Mouse (Mus musculus): ENCODE results near the gene Btbd9. TPM values are rescaled to one million over a fixed set of nuclear protein-coding genes. Genes with fewer than 3 reads are reported as not detected.
A peak's percentile ranks its signal among the peaks of the same experiment; 100 is the strongest.

Gene Btbd9
- polyA plus RNA-seq, 1 experiment: 25.6 TPM

DNA sequence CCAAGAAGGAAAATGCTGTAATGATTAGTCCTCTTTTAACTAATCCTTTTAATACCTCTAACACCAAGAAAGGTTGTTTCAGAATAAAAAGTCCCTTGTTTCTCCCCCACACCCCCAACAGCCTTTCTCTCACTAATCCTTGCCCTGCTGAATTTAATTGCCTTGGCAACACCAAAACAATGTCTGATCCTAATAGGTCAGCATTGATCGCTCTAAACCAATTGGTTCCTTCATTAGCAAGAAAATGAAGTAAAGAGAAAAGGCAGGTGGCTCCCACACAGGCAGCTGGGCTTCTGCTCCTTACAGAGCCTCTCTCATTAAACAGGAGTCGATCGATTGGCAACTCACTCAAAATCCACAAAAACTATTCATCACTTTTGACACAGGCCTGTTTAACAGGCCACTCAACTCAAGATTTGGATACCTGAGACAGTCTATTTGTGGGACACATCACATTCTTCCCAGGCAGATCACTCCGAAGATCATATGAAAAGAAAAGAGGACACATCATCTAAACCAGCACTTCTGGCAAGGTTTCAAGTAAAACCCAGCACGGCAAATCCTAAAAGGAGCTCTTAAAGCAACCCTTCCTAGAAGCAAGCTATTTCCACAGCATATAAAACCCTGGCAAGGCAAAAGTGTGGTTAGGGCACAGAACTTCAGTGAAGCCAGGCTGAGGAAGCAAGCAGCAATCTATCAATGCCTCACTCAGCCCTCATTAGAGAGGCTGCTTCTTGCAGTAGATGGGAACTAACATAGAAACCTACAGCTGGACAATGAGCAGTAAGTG, 197.9 kb downstream of the Btbd9 start:
- no peaks in the 10 kb centered on the region for H3K27me3 ChIP-seq (replicated peaks; ENCODE audit: control insufficient read depth, insufficient read depth, low read length)
- 81% methylated on average over 5 of the region's 5 CpGs for WGBS
- no peak for DNase-seq
- no peak overlapping the region for H3K27ac ChIP-seq (ENCODE audit: insufficient read depth, low read depth, low read length)
- no peak for TF ChIP-seq CTCF (conservative IDR thresholded peaks at IDR 0.05; ENCODE audit: insufficient read depth, insufficient read length, low read depth, low read length)
- TF ChIP-seq POLR2A (IDR thresholded peaks at IDR 0.05; ENCODE audit: low read depth, low read length): no peak
- H3K4me1 ChIP-seq (ENCODE audit: control insufficient read depth, insufficient read depth, low read length): no peaks in the 10 kb centered on the region
- H3K4me3 ChIP-seq (ENCODE audit: insufficient read depth, low read depth, low read length): no peak overlapping the region
- H3K36me3 ChIP-seq (ENCODE audit: control insufficient read depth, insufficient read depth, low read length): no peaks in the 10 kb centered on the region

DNA sequence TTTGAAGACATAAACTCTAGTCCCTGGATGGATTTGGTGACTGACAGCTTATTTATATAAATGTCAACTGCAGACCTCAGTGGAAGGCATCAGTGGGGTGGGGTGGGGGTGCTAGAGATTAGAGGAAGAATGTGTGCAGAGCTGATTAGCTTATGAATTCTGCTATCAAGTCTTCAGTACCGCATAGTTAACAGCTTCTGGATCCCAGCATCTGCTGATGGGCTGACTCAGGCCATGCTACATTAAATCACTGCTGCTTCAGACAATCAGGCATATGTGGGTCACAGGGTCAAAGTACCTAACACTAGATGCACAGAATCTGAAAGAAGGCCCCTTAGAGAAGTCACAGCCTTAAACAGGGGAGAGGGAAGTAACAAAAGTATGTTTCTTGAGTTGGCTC, 198.5 kb downstream of the Btbd9 start:
- no peak for DNase-seq
- TF ChIP-seq POLR2A (IDR thresholded peaks at IDR 0.05; ENCODE audit: low read depth, low read length): no peak
- Histone ChIP-seq H3K36me3 (ENCODE audit: control insufficient read depth, insufficient read depth, low read length) (no peaks in the 10 kb centered on the region), H3K4me3 (ENCODE audit: insufficient read depth, low read depth, low read length) (no peak overlapping the region), H3K27ac (ENCODE audit: insufficient read depth, low read depth, low read length) (no peak overlapping the region), H3K27me3 (replicated peaks; ENCODE audit: control insufficient read depth, insufficient read depth, low read length) (no peaks in the 10 kb centered on the region), H3K4me1 (ENCODE audit: control insufficient read depth, insufficient read depth, low read length) (no peaks in the 10 kb centered on the region)
- 70% methylated on average over 1 of the region's 1 CpGs for WGBS

DNA sequence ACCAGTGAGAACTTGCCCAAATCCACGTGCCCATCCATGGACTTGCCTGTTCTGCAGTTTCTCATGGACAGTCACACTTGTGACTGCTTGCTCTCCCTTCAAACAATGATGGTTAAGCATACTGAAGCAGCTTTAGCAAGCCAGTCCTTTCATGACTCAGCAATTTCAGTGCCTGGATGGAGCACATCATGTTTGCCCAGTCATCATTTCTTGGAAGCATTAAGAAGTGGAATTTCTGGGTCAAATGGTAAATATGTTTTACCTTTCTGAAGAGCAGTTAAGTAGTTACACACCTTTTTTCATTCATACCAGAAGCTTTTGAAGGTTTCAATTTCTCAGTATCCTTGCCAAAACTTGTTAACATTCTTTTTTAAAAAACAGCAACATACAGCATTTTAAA, 201.2 kb downstream of the Btbd9 start:
- DNase-seq: no peak
- H3K4me1 ChIP-seq (ENCODE audit: control insufficient read depth, insufficient read depth, low read length): no peaks in the 10 kb centered on the region
- TF ChIP-seq CTCF (conservative IDR thresholded peaks at IDR 0.05; ENCODE audit: insufficient read depth, insufficient read length, low read depth, low read length) (no peak), POLR2A (IDR thresholded peaks at IDR 0.05; ENCODE audit: low read depth, low read length) (no peak)
- 93% methylated on average over 1 of the region's 1 CpGs for WGBS
- no peaks in the 10 kb centered on the region for H3K27me3 ChIP-seq (replicated peaks; ENCODE audit: control insufficient read depth, insufficient read depth, low read length)
- H3K4me3 ChIP-seq (ENCODE audit: insufficient read depth, low read depth, low read length): no peak overlapping the region
- H3K36me3 ChIP-seq (ENCODE audit: control insufficient read depth, insufficient read depth, low read length): no peaks in the 10 kb centered on the region
- no peak overlapping the region for H3K27ac ChIP-seq (ENCODE audit: insufficient read depth, low read depth, low read length)

DNA sequence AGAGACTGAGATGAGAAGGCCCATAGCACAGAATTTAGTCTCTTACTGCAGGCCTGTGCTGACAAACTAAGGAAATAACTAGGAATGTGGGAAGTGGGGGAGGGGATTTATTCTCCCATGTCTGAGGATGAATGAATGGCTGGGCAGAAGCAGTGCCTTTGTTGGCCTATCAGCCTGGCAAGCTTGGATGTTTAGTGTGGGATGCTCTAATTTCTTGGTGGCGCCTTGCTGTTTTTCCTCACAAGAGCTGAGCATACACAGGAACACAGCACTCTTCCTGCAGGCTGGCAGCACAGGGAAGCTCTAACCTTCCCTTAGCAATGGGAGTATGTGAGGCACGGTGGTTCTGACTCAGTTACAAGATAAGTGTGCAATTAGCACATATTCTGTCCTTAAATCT, 207.7 kb downstream of the Btbd9 start:
- TF ChIP-seq POLR2A (IDR thresholded peaks at IDR 0.05; ENCODE audit: low read depth, low read length) (no peak), CTCF (conservative IDR thresholded peaks at IDR 0.05; ENCODE audit: insufficient read depth, insufficient read length, low read depth, low read length) (no peak)
- Histone ChIP-seq H3K27ac (ENCODE audit: insufficient read depth, low read depth, low read length) (no peak overlapping the region), H3K36me3 (ENCODE audit: control insufficient read depth, insufficient read depth, low read length) (no peaks in the 10 kb centered on the region), H3K4me1 (ENCODE audit: control insufficient read depth, insufficient read depth, low read length) (no peaks in the 10 kb centered on the region), H3K4me3 (ENCODE audit: insufficient read depth, low read depth, low read length) (no peak overlapping the region), H3K27me3 (replicated peaks; ENCODE audit: control insufficient read depth, insufficient read depth, low read length) (no peaks in the 10 kb centered on the region)
- peak; percentile 8 for DNase-seq
- WGBS: 68% methylated on average over 2 of the region's 2 CpGs

DNA sequence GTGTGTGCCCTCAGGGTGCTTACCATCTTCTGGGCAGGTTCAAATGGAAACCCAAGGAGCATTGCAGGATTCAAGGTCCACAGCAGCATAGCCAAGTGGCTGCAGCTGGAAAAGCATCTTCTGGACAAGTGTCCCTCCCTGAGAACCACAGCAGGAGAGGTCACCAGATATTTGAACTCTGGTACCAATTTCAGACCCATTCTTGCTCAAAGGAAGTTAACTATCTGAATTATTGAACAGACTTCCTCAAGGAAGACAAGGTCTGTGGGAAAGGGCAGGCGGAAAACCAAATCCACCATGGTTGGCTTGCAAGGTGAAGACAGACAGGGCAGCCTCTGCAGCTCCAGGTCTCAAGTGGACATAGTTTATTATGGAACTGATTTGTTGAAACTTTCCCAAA, 211.6 kb downstream of the Btbd9 start:
- DNase-seq: no peak
- Histone ChIP-seq H3K27me3 (replicated peaks; ENCODE audit: control insufficient read depth, insufficient read depth, low read length) (no peaks in the 10 kb centered on the region), H3K27ac (ENCODE audit: insufficient read depth, low read depth, low read length) (no peak overlapping the region), H3K4me1 (ENCODE audit: control insufficient read depth, insufficient read depth, low read length) (no peaks in the 10 kb centered on the region), H3K4me3 (ENCODE audit: insufficient read depth, low read depth, low read length) (no peak overlapping the region), H3K36me3 (ENCODE audit: control insufficient read depth, insufficient read depth, low read length) (no peaks in the 10 kb centered on the region)
- 92% methylated on average over 1 of the region's 1 CpGs for WGBS
- TF ChIP-seq CTCF (conservative IDR thresholded peaks at IDR 0.05; ENCODE audit: insufficient read depth, insufficient read length, low read depth, low read length) (no peak), POLR2A (IDR thresholded peaks at IDR 0.05; ENCODE audit: low read depth, low read length) (no peak)

DNA sequence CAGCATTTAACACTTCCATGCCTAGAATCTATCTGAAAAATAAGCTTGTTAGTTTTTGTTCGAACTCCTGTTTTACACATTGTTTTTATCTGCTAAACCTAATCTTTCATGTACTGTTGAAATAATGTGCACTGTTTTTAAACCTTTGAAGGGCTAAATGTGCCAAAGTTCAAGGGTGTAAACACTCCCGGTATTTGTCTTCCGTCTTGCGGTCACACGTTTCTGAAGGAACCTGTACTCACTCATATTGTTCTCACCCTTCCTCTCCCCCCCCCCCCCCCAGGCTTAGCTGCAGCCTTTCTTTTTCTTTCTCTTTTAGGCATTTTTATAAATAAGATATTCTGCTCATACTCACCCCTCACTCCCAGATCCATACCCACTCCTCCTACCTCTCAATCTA, 212.9 kb downstream of the Btbd9 start:
- Histone ChIP-seq H3K4me3 (ENCODE audit: insufficient read depth, low read depth, low read length) (no peak overlapping the region), H3K4me1 (ENCODE audit: control insufficient read depth, insufficient read depth, low read length) (no peaks in the 10 kb centered on the region), H3K36me3 (ENCODE audit: control insufficient read depth, insufficient read depth, low read length) (no peaks in the 10 kb centered on the region), H3K27me3 (replicated peaks; ENCODE audit: control insufficient read depth, insufficient read depth, low read length) (no peaks in the 10 kb centered on the region), H3K27ac (ENCODE audit: insufficient read depth, low read depth, low read length) (no peak overlapping the region)
- TF ChIP-seq POLR2A (IDR thresholded peaks at IDR 0.05; ENCODE audit: low read depth, low read length) (no peak), CTCF (conservative IDR thresholded peaks at IDR 0.05; ENCODE audit: insufficient read depth, insufficient read length, low read depth, low read length) (no peak)
- no peak for DNase-seq
- 59% methylated on average over 5 of the region's 5 CpGs for WGBS

DNA sequence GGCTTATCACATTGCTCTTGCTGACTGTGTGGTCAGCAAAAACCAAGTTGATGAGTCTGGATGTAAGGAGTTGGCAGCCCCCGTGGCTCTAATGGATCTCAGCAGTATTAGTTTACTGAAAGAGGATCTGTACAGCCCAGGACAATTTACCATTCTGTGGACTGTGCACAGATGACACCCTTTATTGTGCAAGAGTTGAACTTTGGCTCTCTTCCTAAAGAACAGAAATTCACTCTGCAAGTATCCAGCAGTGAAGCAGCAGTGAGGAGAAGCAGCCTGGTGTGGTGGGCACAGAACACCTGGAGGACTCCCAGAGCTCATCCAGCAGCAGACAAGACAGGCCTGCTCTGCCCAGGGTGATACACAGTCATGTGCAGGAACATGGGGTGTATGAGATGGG, 215.6 kb downstream of the Btbd9 start:
- no peak overlapping the region for H3K4me3 ChIP-seq (ENCODE audit: insufficient read depth, low read depth, low read length)
- DNase-seq: peak; percentile 15
- H3K27ac ChIP-seq (ENCODE audit: insufficient read depth, low read depth, low read length): no peak overlapping the region
- H3K27me3 ChIP-seq (replicated peaks; ENCODE audit: control insufficient read depth, insufficient read depth, low read length): no peaks in the 10 kb centered on the region
- no peak for TF ChIP-seq CTCF (conservative IDR thresholded peaks at IDR 0.05; ENCODE audit: insufficient read depth, insufficient read length, low read depth, low read length)
- TF ChIP-seq POLR2A (IDR thresholded peaks at IDR 0.05; ENCODE audit: low read depth, low read length): no peak
- 33% methylated on average over 1 of the region's 1 CpGs for WGBS
- H3K36me3 ChIP-seq (ENCODE audit: control insufficient read depth, insufficient read depth, low read length): no peaks in the 10 kb centered on the region
- H3K4me1 ChIP-seq (ENCODE audit: control insufficient read depth, insufficient read depth, low read length): peaks cover 5% of the 10 kb centered on the region; the same call in 1 of the 2 replicates
